Mouse (Mus musculus) spleen, postnatal 36 days (tissue): Measurements from ENCODE around the gene Tmx4.

Source experiments
- DNase-seq, 2 experiments: peaks; one replicate each; pipeline ENCODE4 v3.0.0; 2022; ENCODE audit warnings: low spot score in 2 of 2, mixed read lengths in 1 of 2

Tmx4 gene

DNA sequence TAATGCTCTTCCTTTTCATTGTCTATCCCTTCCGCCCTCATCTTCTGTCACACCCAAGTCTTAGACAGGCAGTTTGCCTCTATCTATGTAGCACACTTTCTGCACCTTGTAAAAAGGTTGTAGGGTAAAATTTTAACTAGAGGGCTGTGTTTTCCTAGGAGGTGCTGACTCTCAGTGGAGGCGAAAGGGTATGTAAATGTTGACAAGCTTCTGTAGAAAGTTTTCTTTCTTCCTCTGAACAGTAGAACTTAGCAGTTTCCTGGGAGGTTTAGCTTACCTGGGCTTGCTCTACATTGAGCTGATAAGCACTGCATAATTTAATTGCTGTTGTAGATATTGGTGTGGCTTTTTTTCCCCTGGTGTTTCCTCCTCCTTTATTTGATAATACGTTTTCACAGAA lies 84.5 kb downstream of the Tmx4 start:
- DNase-seq = no peak

DNA sequence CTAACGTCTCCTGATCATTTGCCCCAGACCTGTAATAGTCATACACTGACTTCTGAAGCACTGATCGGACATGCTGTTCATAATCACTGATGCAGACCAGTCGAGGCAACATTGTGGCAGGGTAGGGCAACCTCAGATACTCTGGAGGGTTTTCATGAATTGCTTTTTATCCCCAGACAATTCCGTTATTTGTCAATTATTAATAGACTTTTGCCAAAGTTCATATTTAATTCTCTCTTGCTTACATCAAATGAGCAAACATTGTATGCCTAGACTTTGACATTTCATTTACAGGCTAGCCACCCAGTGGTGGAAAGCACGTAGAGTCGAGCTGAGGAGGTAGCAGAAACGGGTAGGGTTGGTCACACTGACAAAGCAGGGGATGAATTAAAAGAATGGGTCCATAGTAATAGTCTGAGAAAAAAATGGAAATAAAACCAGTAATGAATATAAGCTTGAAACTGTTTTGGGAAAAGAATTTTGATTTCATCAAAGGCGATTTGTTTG lies 89.7 kb downstream of the Tmx4 start, which contains the start of gene Hao1:
Hao1 (minus strand) TSS at position 148 of the 507 bp plus-strand sequence.
- DNase-seq = no peak

DNA sequence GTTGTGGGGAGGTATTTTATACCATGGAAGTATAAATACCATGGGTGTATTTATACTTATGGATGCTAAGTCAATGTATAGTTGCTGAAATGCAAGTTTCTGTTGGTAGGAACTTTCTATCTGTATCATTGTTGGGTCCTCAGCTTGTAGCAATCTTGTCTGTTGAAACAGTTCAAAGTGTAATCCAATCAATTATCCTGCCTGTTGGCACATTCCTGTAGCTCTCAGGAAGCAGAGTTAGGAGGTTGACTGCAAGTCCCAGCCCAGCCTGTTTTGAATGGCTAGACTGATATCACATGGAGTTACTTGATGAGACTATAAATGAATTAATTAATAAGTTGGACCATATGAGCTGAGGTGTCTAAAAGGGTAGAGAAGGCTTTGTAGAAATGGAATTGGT lies 91.6 kb downstream of the Tmx4 start:
- no peak for DNase-seq

DNA sequence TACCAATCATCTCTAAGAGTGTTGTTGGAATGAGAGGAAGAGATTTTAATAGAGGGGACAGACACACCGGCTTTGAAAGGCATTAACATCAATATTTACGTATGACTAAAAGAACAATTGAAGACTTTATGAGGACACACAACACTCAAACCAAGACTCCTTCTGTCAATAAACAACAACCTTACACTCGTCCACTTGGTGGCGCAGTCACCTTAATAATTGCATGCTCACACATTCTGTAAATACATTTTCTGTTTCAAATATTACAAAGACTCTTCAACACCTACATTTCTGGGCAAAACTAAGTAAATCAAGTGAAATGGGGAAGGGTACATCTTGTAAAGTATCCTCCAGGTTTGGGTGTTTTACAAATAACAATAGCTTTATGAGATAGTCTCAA lies 94.2 kb downstream of the Tmx4 start:
- DNase-seq = peak in 1 of 2 experiments; percentile 20

GRCm38 (mm10) chr2:134545116-134545515 lies 98.8 kb downstream of the Tmx4 start:
- no peak for DNase-seq

DNA sequence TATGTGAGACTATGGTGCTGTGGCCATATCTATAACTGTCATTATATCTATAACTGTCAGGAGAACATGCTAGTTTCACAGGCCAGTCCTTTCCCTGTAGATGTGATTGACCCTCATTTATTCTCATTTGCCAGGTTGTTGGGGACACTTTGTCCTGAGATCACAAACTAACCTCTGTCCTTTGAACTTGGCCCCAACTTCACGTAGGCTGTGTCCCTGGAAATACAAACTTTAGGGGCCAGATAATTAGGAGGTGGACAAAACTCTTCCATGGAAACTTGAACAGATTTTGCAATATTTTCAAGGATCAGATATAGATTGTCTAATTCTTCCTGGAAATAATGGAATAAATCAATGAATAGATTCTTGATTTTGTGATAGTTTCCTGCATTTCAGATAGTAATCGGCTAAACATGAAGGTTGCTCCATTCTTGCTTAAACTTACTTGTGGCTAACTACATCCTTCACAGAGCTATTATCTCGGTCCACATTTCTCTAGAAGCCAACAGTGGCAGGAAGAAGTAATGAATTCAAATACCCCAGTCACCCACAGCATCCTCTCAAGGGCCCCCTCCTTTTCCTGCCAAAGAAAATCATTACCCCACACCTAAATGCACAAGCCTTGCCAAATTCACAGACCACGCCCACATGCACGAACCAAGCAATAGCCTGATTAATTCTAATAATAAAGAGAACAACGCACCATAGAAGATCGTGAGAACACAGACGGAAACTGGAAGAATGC lies 99.5 kb downstream of the Tmx4 start:
- DNase-seq = no peak
